In the genomic region with DNA sequence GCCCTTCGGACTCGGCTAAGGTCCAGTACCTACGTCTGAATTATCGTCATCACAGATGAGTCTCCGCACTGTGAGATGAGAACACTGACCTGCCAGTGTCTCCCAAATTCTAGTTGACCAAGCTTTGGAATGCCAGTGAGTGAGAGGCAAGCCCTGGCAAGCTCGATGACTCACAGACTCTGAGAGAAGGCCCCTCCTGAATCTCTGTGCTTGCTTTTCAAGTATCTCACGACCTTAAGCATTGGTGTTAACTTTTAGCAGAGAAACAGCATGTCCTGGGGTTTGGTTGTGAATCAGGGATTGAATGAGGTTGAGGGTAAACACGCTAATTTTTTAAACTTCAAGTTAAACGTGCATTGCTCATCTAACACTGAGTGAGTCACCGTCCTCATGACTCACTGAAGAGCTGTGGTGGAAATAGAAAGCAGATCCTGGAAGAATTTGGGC, we compare ENCODE assay signal across 13 mouse cellular contexts. TPM values are rescaled to one million over a fixed set of nuclear protein-coding genes. Genes with fewer than 3 reads are reported as not detected.
DNase-seq lines count a peak whose midpoint lies in the region; TF ChIP-seq lines count a peak whose summit lies in the region.
"Had no signal": no experiment of that assay in that cellular context is flagged by ENCODE, and none has a peak within 500 bp of the region (broad histone marks: within the 10 kb centered on the region; RNA-seq: fewer than 3 reads in every experiment).

No protein-coding gene starts in this region.

- DNase-seq in adrenal gland, adult 2 months: peak; percentile 66
- no peak for DNase-seq in adrenal gland, postnatal 4 days (ENCODE audit: low spot score in 2 of 2)
- DNase-seq in right cerebral cortex, postnatal 25 days: peak; percentile 16
- no peak for DNase-seq in right cerebral cortex, postnatal 14 days
- peak; percentile 71 for DNase-seq in urinary bladder, postnatal 14 days (ENCODE audit: low spot score)
- DNase-seq in thymus, postnatal 25 days: no peak
- DNase-seq in cerebellum, adult 8-10 months: no peak
- DNase-seq: B cell, adult 2 months; cerebellum, postnatal 14 days had no signal

- TF ChIP-seq CTCF in embryonic fibroblast, embryonic 13.5 days (IDR thresholded peaks at IDR 0.05; ENCODE audit: borderline replicate concordance, insufficient read depth, low read length): no peak

- H3K4me3 ChIP-seq in embryonic fibroblast, embryonic 13.5 days (ENCODE audit: insufficient read depth, low read length): no peak overlapping the region
- H3K4me3 ChIP-seq: embryonic facial prominence, embryonic 13.5 days had no signal

- peaks cover 10% of the 10 kb centered on the region; the same call in 1 of the 2 replicates for H3K4me1 ChIP-seq in embryonic fibroblast, embryonic 13.5 days (ENCODE audit: control insufficient read depth, insufficient read depth, low read length)
- H3K4me1 ChIP-seq: embryonic facial prominence, embryonic 13.5 days had no signal

- TF ChIP-seq POLR2A in embryonic fibroblast, embryonic 13.5 days (IDR thresholded peaks at IDR 0.05; ENCODE audit: low read depth, low read length): no peak

- H3K27ac ChIP-seq in embryonic fibroblast, embryonic 13.5 days (ENCODE audit: insufficient read depth, low read length): peak overlapping the region; percentile 100
- H3K27ac ChIP-seq: embryonic facial prominence, embryonic 13.5 days; kidney, postnatal 0 days had no signal

RNA-seq across cellular contexts. Expression of a gene that starts 8.0 kb away (rescaled TPM):
- total RNA-seq in adrenal gland, adult 2 months (2021): under 1 TPM; 0.09 to 0.28 TPM
- 0.80 and 0.82 TPM in 2 replicates for polyA plus RNA-seq in adrenal gland, adult 2 months (2012; rRNA removed)
- total RNA-seq in adrenal gland, postnatal 4 days (2021): 1 to 10 TPM; 3.3 to 4.0 TPM
- 124 and 188 TPM in 2 replicates for polyA plus RNA-seq in embryonic fibroblast, embryonic 13.5 days (2011; ENCODE audit: insufficient read length, low read depth, missing spikeins)
- total RNA-seq: megakaryocyte-erythroid progenitor cell, adult 5-6 weeks had no signal

RNA-seq across cellular contexts. Expression of a gene that starts 35.5 kb away (rescaled TPM):
- 10 to 100 TPM in 1 of 2 experiments, 1 to 10 TPM in 1; 9.2 to 12.9 TPM for total RNA-seq in adrenal gland, adult 2 months (2021)
- polyA plus RNA-seq in adrenal gland, adult 2 months (2012; rRNA removed): 5.9 TPM in 2 replicates
- total RNA-seq in adrenal gland, postnatal 4 days (2021): 10 to 100 TPM; 12.2 to 14.2 TPM
- 12.2 and 12.7 TPM in 2 replicates for polyA plus RNA-seq in embryonic fibroblast, embryonic 13.5 days (2011; ENCODE audit: insufficient read length, low read depth, missing spikeins)

Comparison
In these comparisons a context has a peak if more than half of its experiments do, and no peak if none do; other contexts are left out.
1. DNase-seq: peak in adrenal gland, adult 2 months (single experiment), right cerebral cortex, postnatal 25 days (single experiment) and urinary bladder, postnatal 14 days (single experiment); none in adrenal gland, postnatal 4 days (0 of 2), right cerebral cortex, postnatal 14 days (single experiment), thymus, postnatal 25 days (single experiment) and cerebellum, adult 8-10 months (single experiment).